Mouse (Mus musculus) B cell, adult (primary cell): ENCODE results near the gene Lrch1. TPM values are rescaled to one million over a fixed set of nuclear protein-coding genes. Genes with fewer than 3 reads are reported as not detected.

Source experiments
- total RNA-seq: library from RNA; stranded (reverse); gene quantifications from 4 replicates; pipeline ENCODE4 v1.2.4, GENCODE M21; 2023; ENCODE audit not compliant: inconsistent age

Lrch1 gene
- 90.0 to 112 TPM (median 99.0 TPM) in 4 replicates for total RNA-seq

DNA sequence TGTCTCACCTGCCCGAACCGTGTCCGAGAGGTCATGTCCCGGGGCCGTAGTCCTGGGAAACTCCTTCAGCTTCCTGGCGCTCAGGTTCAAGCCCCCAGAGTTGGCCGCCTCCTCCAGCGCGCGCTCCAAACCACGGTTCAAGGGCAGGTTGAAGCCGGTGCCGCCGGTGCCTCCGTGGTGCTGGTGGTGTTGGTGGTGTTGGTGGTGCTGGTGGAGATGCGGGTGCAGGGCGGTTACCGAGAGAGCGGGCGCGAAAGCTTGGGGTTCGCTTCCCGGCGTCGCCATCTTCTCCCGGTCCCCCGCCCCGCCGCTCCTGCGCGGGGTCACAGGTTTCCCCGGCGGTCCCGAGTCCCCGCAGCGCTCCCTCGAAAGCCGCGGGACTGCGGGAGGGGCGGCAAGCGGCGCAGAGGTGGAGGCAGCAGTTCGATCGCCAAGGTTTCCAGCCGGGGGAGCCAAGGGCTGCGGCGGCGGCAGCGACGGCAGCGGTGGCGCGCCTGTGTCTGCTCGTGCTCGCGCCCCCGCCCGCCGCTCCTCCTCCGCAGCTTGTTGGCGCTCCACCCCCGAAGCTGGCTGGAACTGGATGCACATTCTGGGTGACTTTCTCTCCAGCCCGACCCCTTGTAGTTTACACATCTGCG lies at the start of gene Lrch1:
Gene Lrch1 (minus strand): TSS at position 501 of the 638 bp plus-strand sequence.

GRCm38 (mm10) chr14:74732079-74732783 lies 215.4 kb downstream of the Lrch1 start, which contains the start of gene Esd:
TSS of gene Esd (plus strand) at chr14:74732297.

Other genes starting within 250 kb of the Lrch1 start
- gene Esd, start 215.6 kb downstream of the Lrch1 start, total RNA-seq: 53.1 to 75.4 TPM (median 67.7 TPM) in 4 replicates
- 102 to 114 TPM (median 108 TPM) in 4 replicates for gene Rubcnl, start 68.2 kb upstream of the Lrch1 start, total RNA-seq
- 0.26 TPM in 1 of 4 replicates, not detected in the others for gene Lrrc63, start 183.0 kb upstream of the Lrch1 start, total RNA-seq
- gene Lcp1, start 183.2 kb upstream of the Lrch1 start, total RNA-seq: 684 to 735 TPM (median 710 TPM) in 4 replicates